Mouse (Mus musculus) C2C12 (cell line): ENCODE results near the gene Cpox.

Experiments used
- CEBPB ChIP-seq: IDR thresholded peaks from one replicate; pipeline ENCODE4 v1.6.1; 2011; ENCODE audit warnings: low read depth, mild to moderate bottlenecking, control low read depth, moderate library complexity
- CTCF ChIP-seq: IDR thresholded peaks from one replicate; pipeline ENCODE4 v1.5.1; 2011; ENCODE audit not compliant: control insufficient read depth, insufficient read depth, insufficient read length
- FOSL1 ChIP-seq: IDR thresholded peaks from one replicate; pipeline ENCODE4 v1.8.0; 2011; ENCODE audit warnings: mild to moderate bottlenecking, low read length; ENCODE audit not compliant: poor library complexity, insufficient read depth, severe bottlenecking
- MAX ChIP-seq: IDR thresholded peaks from one replicate; pipeline ENCODE4 v1.6.1; 2011; ENCODE audit warnings: mild to moderate bottlenecking, control low read depth
- MYOD1 ChIP-seq: IDR thresholded peaks from one replicate; pipeline ENCODE4 v1.6.1; 2011; ENCODE audit warnings: low read depth; ENCODE audit not compliant: control insufficient read depth, insufficient read length
- MYOG ChIP-seq: IDR thresholded peaks from one replicate; pipeline ENCODE4 v1.6.1; 2011; ENCODE audit not compliant: control insufficient read depth, insufficient read length; ENCODE audit errors: extremely low read depth
- USF1 ChIP-seq: IDR thresholded peaks from one replicate; pipeline ENCODE4 v1.6.1; 2011; ENCODE audit warnings: low read depth, mild to moderate bottlenecking, control low read depth, moderate library complexity

GRCm38 (mm10) chr16:58655751-58656150 lies 14.3 kb upstream of the Cpox start:
- TF ChIP-seq USF1 (no peak), CTCF (no peak), MAX (no peak), MYOG (no peak), MYOD1 (no peak), FOSL1 (no peak), CEBPB (no peak)
